Mouse (Mus musculus) hindlimb bud, embryonic 11.5 days (tissue): Measurements from ENCODE around the gene Fyn.

ENCODE experiments used
- DNase-seq: peaks from one replicate; pipeline ENCODE4 v3.0.0-alpha.2; 2012; ENCODE audit warnings: low read depth, low spot score; ENCODE audit errors: extremely low spot score

The Fyn gene

GRCm38 (mm10) chr10:39410151-39410649, 41.5 kb downstream of the Fyn start:
- no peak for DNase-seq

- no peak for DNase-seq
Observed at GRCm38 (mm10) chr10:39411857-39412559, 43.4 kb downstream of the Fyn start.

- DNase-seq, result no peak
Observed at GRCm38 (mm10) chr10:39412826-39413620, 44.4 kb downstream of the Fyn start.

- no peak for DNase-seq
Observed at GRCm38 (mm10) chr10:39414068-39414467, 45.4 kb downstream of the Fyn start.

GRCm38 (mm10) chr10:39415586-39415985, 46.9 kb downstream of the Fyn start:
- no peak for DNase-seq

- no peak for DNase-seq
Observed at GRCm38 (mm10) chr10:39417611-39418010, 49.0 kb downstream of the Fyn start.

GRCm38 (mm10) chr10:39418395-39418794, 49.7 kb downstream of the Fyn start:
- DNase-seq, result no peak

- no peak for DNase-seq
Observed at GRCm38 (mm10) chr10:39420842-39421617, 52.4 kb downstream of the Fyn start.

- DNase-seq, result no peak
Observed at GRCm38 (mm10) chr10:39421772-39422171, 53.1 kb downstream of the Fyn start.

GRCm38 (mm10) chr10:39424643-39425042, 56.0 kb downstream of the Fyn start:
- DNase-seq, result no peak

GRCm38 (mm10) chr10:39426033-39426432, 57.4 kb downstream of the Fyn start:
- no peak for DNase-seq

GRCm38 (mm10) chr10:39426833-39427490, 58.3 kb downstream of the Fyn start:
- no peak for DNase-seq

GRCm38 (mm10) chr10:39429661-39430060, 61.0 kb downstream of the Fyn start:
- no peak for DNase-seq

GRCm38 (mm10) chr10:39430074-39430764, 61.6 kb downstream of the Fyn start:
- DNase-seq, result no peak

- no peak for DNase-seq
Observed at GRCm38 (mm10) chr10:39431265-39431664, 62.6 kb downstream of the Fyn start.

- DNase-seq, result no peak
Observed at GRCm38 (mm10) chr10:39432648-39433568, 64.3 kb downstream of the Fyn start.

- no peak for DNase-seq
Observed at GRCm38 (mm10) chr10:39433893-39434292, 65.2 kb downstream of the Fyn start.

GRCm38 (mm10) chr10:39434758-39435448, 66.2 kb downstream of the Fyn start:
- DNase-seq, result no peak

- no peak for DNase-seq
Observed at GRCm38 (mm10) chr10:39438905-39439304, 70.2 kb downstream of the Fyn start.
